Mouse (Mus musculus) liver, adult 2 months (tissue): Measurements from ENCODE around the gene 4930516K23Rik. TPM values are rescaled to one million over a fixed set of nuclear protein-coding genes. Genes with fewer than 3 reads are reported as not detected.

ENCODE experiments used
- DNase-seq: peaks from one replicate; pipeline ENCODE4 v3.0.0-alpha.2; 2011; ENCODE audit warnings: low read depth, low spot score; ENCODE audit errors: extremely low read depth
- H3K27ac ChIP-seq: fragments of 200-500 bp; replicated peaks from 2 replicates; pipeline ENCODE4 v1.5.1; 2012; ENCODE audit warnings: low read depth, mild to moderate bottlenecking, control low read depth, inconsistent platforms, low read length; ENCODE audit not compliant: insufficient read depth
- H3K27me3 ChIP-seq: fragments of 200-500 bp; 2 replicates; pipeline ENCODE4 v1.6.1; 2012; ENCODE audit warnings: mild to moderate bottlenecking, moderate library complexity, low read length, inconsistent platforms; ENCODE audit not compliant: control insufficient read depth, insufficient read depth
- H3K36me3 ChIP-seq: fragments of 200-500 bp; 2 replicates; pipeline ENCODE4 v1.6.1; 2012; ENCODE audit warnings: low read length, inconsistent platforms; ENCODE audit not compliant: control insufficient read depth, insufficient read depth
- H3K4me1 ChIP-seq: fragments of 200-500 bp; 2 replicates; pipeline ENCODE4 v1.6.1; 2011; ENCODE audit warnings: low read length; ENCODE audit not compliant: control insufficient read depth, insufficient read depth
- H3K4me3 ChIP-seq: fragments of 200-500 bp; 2 replicates; pipeline ENCODE4 v1.5.1; 2011; ENCODE audit warnings: low read depth, mild to moderate bottlenecking, control low read depth, low read length, moderate library complexity; ENCODE audit not compliant: insufficient read depth
- H3K79me2 ChIP-seq: fragments of 200-500 bp; 2 replicates; pipeline ENCODE4 v1.6.1; 2012; ENCODE audit warnings: inconsistent platforms, mild to moderate bottlenecking, low read length, moderate library complexity; ENCODE audit not compliant: control insufficient read depth, insufficient read depth
- H3K9ac ChIP-seq: fragments of 200-500 bp; 2 replicates; pipeline ENCODE4 v1.6.1; 2012; ENCODE audit warnings: low read depth, mild to moderate bottlenecking, control low read depth, inconsistent platforms, low read length
- CTCF ChIP-seq: fragments of 200-500 bp; IDR thresholded peaks from 2 replicates; pipeline ENCODE4 v1.5.1; 2011; ENCODE audit warnings: low read depth, low read length, control low read depth
- POLR2A ChIP-seq: fragments of 200-500 bp; IDR thresholded peaks from 2 replicates; pipeline ENCODE4 v1.6.1; 2011; ENCODE audit warnings: low read length, control low read depth; ENCODE audit not compliant: insufficient read depth; ENCODE audit errors: extremely low read depth
- WGBS: fragments of 180-500 bp; shearing (Covaris S2); methylation state at CpG from one replicate; pipeline ENCODE4 v1.1.7; 2018; 5-methylcytosine and 5-hydroxymethylcytosine counted together
- polyA plus RNA-seq: library from polyadenylated mRNA; depleted of rRNA; stranded (reverse); fragments of >200 nt; gene quantifications from 2 replicates; pipeline ENCODE4 v1.2.3, GENCODE M21; 2012; rRNA removed
- total RNA-seq: library from RNA; depleted of rRNA; stranded (reverse); fragments of >200 nt; gene quantifications from 2 replicates; pipeline ENCODE4 v1.2.3, GENCODE M21; 2014; rRNA removed

The 4930516K23Rik gene
- total and polyA plus RNA-seq, 2 experiments: not detected

GRCm38 (mm10) chr7:104018953-104019352, 42.3 kb downstream of the 4930516K23Rik start:
- H3K27me3 ChIP-seq: no peaks in the 10 kb centered on the region
- WGBS: 63% methylated on average over 1 of the region's 1 CpGs
- no peaks in the 10 kb centered on the region for H3K4me1 ChIP-seq
- no peak overlapping the region for H3K9ac ChIP-seq
- H3K4me3 ChIP-seq: no peak overlapping the region
- H3K36me3 ChIP-seq: no peaks in the 10 kb centered on the region
- TF ChIP-seq POLR2A (no peak), CTCF (no peak)
- no peak for DNase-seq
- H3K27ac ChIP-seq: no peak overlapping the region
- no peaks in the 10 kb centered on the region for H3K79me2 ChIP-seq

- no peaks in the 10 kb centered on the region for H3K79me2 ChIP-seq
- no peak for DNase-seq
- H3K27me3 ChIP-seq: no peaks in the 10 kb centered on the region
- H3K4me1 ChIP-seq: no peaks in the 10 kb centered on the region
- H3K36me3 ChIP-seq: no peaks in the 10 kb centered on the region
- H3K27ac ChIP-seq: no peak within 1 kb of the TSS
- no peak for TF ChIP-seq CTCF
- no peak for TF ChIP-seq POLR2A
- H3K4me3 ChIP-seq: no peak within 1 kb of the TSS
- no peak within 1 kb of the TSS for H3K9ac ChIP-seq
Observed at GRCm38 (mm10) chr7:104017203-104017602, 44.0 kb downstream of the 4930516K23Rik start, which contains the start of gene Olfr639. TSS of gene Olfr639 (minus strand) at chr7:104017303.

Other genes with a start within 250 kb of the 4930516K23Rik start
- gene Hbb-bt, start 247.4 kb downstream of the 4930516K23Rik start, total RNA-seq: 116 and 144 TPM in 2 replicates
- 56.2 and 75.5 TPM in 2 replicates for gene Hbb-bt, start 247.4 kb downstream of the 4930516K23Rik start, polyA plus RNA-seq
- gene Hbb-bs, start 233.3 kb downstream of the 4930516K23Rik start, total RNA-seq: 760 and 1,100 TPM in 2 replicates
- 551 and 848 TPM in 2 replicates for gene Hbb-bs, start 233.3 kb downstream of the 4930516K23Rik start, polyA plus RNA-seq
- not detected in 2 replicates for gene Hbb-bh2, start 220.9 kb downstream of the 4930516K23Rik start, total RNA-seq
- not detected in 2 replicates for gene Hbb-bh2, start 220.9 kb downstream of the 4930516K23Rik start, polyA plus RNA-seq
- gene Hbb-bh1, start 218.3 kb downstream of the 4930516K23Rik start, total RNA-seq: not detected in 2 replicates
- not detected in 2 replicates for gene Hbb-bh1, start 218.3 kb downstream of the 4930516K23Rik start, polyA plus RNA-seq
- not detected in 2 replicates for gene Hbb-y, start 208.2 kb downstream of the 4930516K23Rik start, total RNA-seq
- gene Hbb-y, start 208.2 kb downstream of the 4930516K23Rik start, polyA plus RNA-seq: not detected in 2 replicates
- gene Olfr66, start 175.2 kb downstream of the 4930516K23Rik start, total RNA-seq: not detected in 2 replicates
- not detected in 2 replicates for gene Olfr66, start 175.2 kb downstream of the 4930516K23Rik start, polyA plus RNA-seq
- not detected in 2 replicates for gene Olfr64, start 167.0 kb downstream of the 4930516K23Rik start, total RNA-seq
- not detected in 2 replicates for gene Olfr64, start 167.0 kb downstream of the 4930516K23Rik start, polyA plus RNA-seq
- not detected in 2 replicates for gene Olfr65, start 158.0 kb downstream of the 4930516K23Rik start, total RNA-seq
- gene Olfr65, start 158.0 kb downstream of the 4930516K23Rik start, polyA plus RNA-seq: not detected in 2 replicates
- gene Olfr631, start 132.6 kb downstream of the 4930516K23Rik start, total RNA-seq: not detected in 2 replicates
- not detected in 2 replicates for gene Olfr631, start 132.6 kb downstream of the 4930516K23Rik start, polyA plus RNA-seq
- not detected in 2 replicates for gene Olfr632, start 127.1 kb downstream of the 4930516K23Rik start, total RNA-seq
- gene Olfr632, start 127.1 kb downstream of the 4930516K23Rik start, polyA plus RNA-seq: not detected in 2 replicates
- gene Olfr633, start 117.0 kb downstream of the 4930516K23Rik start, total RNA-seq: not detected in 2 replicates
- not detected in 2 replicates for gene Olfr633, start 117.0 kb downstream of the 4930516K23Rik start, polyA plus RNA-seq
- not detected in 2 replicates for gene Olfr635, start 90.3 kb downstream of the 4930516K23Rik start, total RNA-seq
- not detected in 2 replicates for gene Olfr635, start 90.3 kb downstream of the 4930516K23Rik start, polyA plus RNA-seq
- gene Olfr638, start 62.7 kb downstream of the 4930516K23Rik start, total RNA-seq: not detected in 2 replicates
- gene Olfr638, start 62.7 kb downstream of the 4930516K23Rik start, polyA plus RNA-seq: not detected in 2 replicates
- under 0.01 TPM in 2 replicates for gene Olfr639, start 44.1 kb downstream of the 4930516K23Rik start, total RNA-seq
- not detected in 2 replicates for gene Olfr639, start 44.1 kb downstream of the 4930516K23Rik start, polyA plus RNA-seq
- gene Olfr640, start 35.9 kb downstream of the 4930516K23Rik start, total RNA-seq: not detected in 2 replicates
- not detected in 2 replicates for gene Olfr640, start 35.9 kb downstream of the 4930516K23Rik start, polyA plus RNA-seq
- gene Olfr641, start 26.0 kb downstream of the 4930516K23Rik start, total RNA-seq: not detected in 2 replicates
- not detected in 2 replicates for gene Olfr641, start 26.0 kb downstream of the 4930516K23Rik start, polyA plus RNA-seq
- gene Olfr642, start 8.8 kb downstream of the 4930516K23Rik start, total RNA-seq: not detected in 2 replicates
- gene Olfr642, start 8.8 kb downstream of the 4930516K23Rik start, polyA plus RNA-seq: not detected in 2 replicates
- not detected in 2 replicates for gene Olfr644, start 10.4 kb upstream of the 4930516K23Rik start, total RNA-seq
- gene Olfr644, start 10.4 kb upstream of the 4930516K23Rik start, polyA plus RNA-seq: not detected in 2 replicates
- not detected in 2 replicates for gene Olfr645, start 24.0 kb upstream of the 4930516K23Rik start, total RNA-seq
- not detected in 2 replicates for gene Olfr645, start 24.0 kb upstream of the 4930516K23Rik start, polyA plus RNA-seq
- gene Olfr646, start 43.4 kb upstream of the 4930516K23Rik start, total RNA-seq: not detected in 2 replicates
- gene Olfr646, start 43.4 kb upstream of the 4930516K23Rik start, polyA plus RNA-seq: not detected in 2 replicates
- gene Ubqln5, start 68.4 kb upstream of the 4930516K23Rik start, total RNA-seq: not detected in 2 replicates
- not detected in 2 replicates for gene Ubqln5, start 68.4 kb upstream of the 4930516K23Rik start, polyA plus RNA-seq
- not detected in 2 replicates for gene Olfr643, start 76.0 kb upstream of the 4930516K23Rik start, total RNA-seq
- gene Olfr643, start 76.0 kb upstream of the 4930516K23Rik start, polyA plus RNA-seq: not detected in 2 replicates
- gene Ubqln3, start 81.8 kb upstream of the 4930516K23Rik start, total RNA-seq: not detected in 2 replicates
- not detected in 2 replicates for gene Ubqln3, start 81.8 kb upstream of the 4930516K23Rik start, polyA plus RNA-seq
- not detected in 2 replicates for gene Ubqlnl, start 89.1 kb upstream of the 4930516K23Rik start, total RNA-seq
- not detected in 2 replicates for gene Ubqlnl, start 89.1 kb upstream of the 4930516K23Rik start, polyA plus RNA-seq
- not detected in 2 replicates for gene Olfm5, start 103.4 kb upstream of the 4930516K23Rik start, total RNA-seq
- gene Olfm5, start 103.4 kb upstream of the 4930516K23Rik start, polyA plus RNA-seq: not detected in 2 replicates
- gene Olfr648, start 121.9 kb upstream of the 4930516K23Rik start, total RNA-seq: not detected in 2 replicates
- gene Olfr648, start 121.9 kb upstream of the 4930516K23Rik start, polyA plus RNA-seq: not detected in 2 replicates
- gene Olfr649, start 134.5 kb upstream of the 4930516K23Rik start, total RNA-seq: not detected in 2 replicates
- not detected in 2 replicates for gene Olfr649, start 134.5 kb upstream of the 4930516K23Rik start, polyA plus RNA-seq
- 0.07 and 0.18 TPM in 2 replicates for gene Trim6, start 157.3 kb upstream of the 4930516K23Rik start, total RNA-seq
- 0.27 and 0.75 TPM in 2 replicates for gene Trim6, start 157.3 kb upstream of the 4930516K23Rik start, polyA plus RNA-seq
- 8.6 and 11.9 TPM in 2 replicates for gene Trim34a, start 183.0 kb upstream of the 4930516K23Rik start, total RNA-seq
- gene Trim34a, start 183.0 kb upstream of the 4930516K23Rik start, polyA plus RNA-seq: 2.0 and 2.2 TPM in 2 replicates
- 1.7 and 2.1 TPM in 2 replicates for gene Trim5, start 226.6 kb upstream of the 4930516K23Rik start, total RNA-seq
- gene Trim5, start 226.6 kb upstream of the 4930516K23Rik start, polyA plus RNA-seq: 0.23 and 0.36 TPM in 2 replicates